Mouse (Mus musculus) liver, adult 2 months (tissue): ENCODE results near the gene Vac14. TPM values are rescaled to one million over a fixed set of nuclear protein-coding genes. Genes with fewer than 3 reads are reported as not detected.

Experiments used
- DNase-seq: peaks from one replicate; pipeline ENCODE4 v3.0.0-alpha.2; 2011; ENCODE audit warnings: low read depth, low spot score; ENCODE audit errors: extremely low read depth
- H3K27ac ChIP-seq: fragments of 200-500 bp; replicated peaks from 2 replicates; pipeline ENCODE4 v1.5.1; 2012; ENCODE audit warnings: low read depth, mild to moderate bottlenecking, control low read depth, inconsistent platforms, low read length; ENCODE audit not compliant: insufficient read depth
- H3K27me3 ChIP-seq: fragments of 200-500 bp; 2 replicates; pipeline ENCODE4 v1.6.1; 2012; ENCODE audit warnings: mild to moderate bottlenecking, moderate library complexity, low read length, inconsistent platforms; ENCODE audit not compliant: control insufficient read depth, insufficient read depth
- H3K36me3 ChIP-seq: fragments of 200-500 bp; 2 replicates; pipeline ENCODE4 v1.6.1; 2012; ENCODE audit warnings: low read length, inconsistent platforms; ENCODE audit not compliant: control insufficient read depth, insufficient read depth
- H3K4me1 ChIP-seq: fragments of 200-500 bp; 2 replicates; pipeline ENCODE4 v1.6.1; 2011; ENCODE audit warnings: low read length; ENCODE audit not compliant: control insufficient read depth, insufficient read depth
- H3K4me3 ChIP-seq: fragments of 200-500 bp; 2 replicates; pipeline ENCODE4 v1.5.1; 2011; ENCODE audit warnings: low read depth, mild to moderate bottlenecking, control low read depth, low read length, moderate library complexity; ENCODE audit not compliant: insufficient read depth
- H3K79me2 ChIP-seq: fragments of 200-500 bp; 2 replicates; pipeline ENCODE4 v1.6.1; 2012; ENCODE audit warnings: inconsistent platforms, mild to moderate bottlenecking, low read length, moderate library complexity; ENCODE audit not compliant: control insufficient read depth, insufficient read depth
- H3K9ac ChIP-seq: fragments of 200-500 bp; 2 replicates; pipeline ENCODE4 v1.6.1; 2012; ENCODE audit warnings: low read depth, mild to moderate bottlenecking, control low read depth, inconsistent platforms, low read length
- CTCF ChIP-seq: fragments of 200-500 bp; IDR thresholded peaks from 2 replicates; pipeline ENCODE4 v1.5.1; 2011; ENCODE audit warnings: low read depth, low read length, control low read depth
- POLR2A ChIP-seq: fragments of 200-500 bp; IDR thresholded peaks from 2 replicates; pipeline ENCODE4 v1.6.1; 2011; ENCODE audit warnings: low read length, control low read depth; ENCODE audit not compliant: insufficient read depth; ENCODE audit errors: extremely low read depth
- WGBS: fragments of 180-500 bp; shearing (Covaris S2); methylation state at CpG from one replicate; pipeline ENCODE4 v1.1.7; 2018; 5-methylcytosine and 5-hydroxymethylcytosine counted together
- polyA plus RNA-seq: library from polyadenylated mRNA; depleted of rRNA; stranded (reverse); fragments of >200 nt; gene quantifications from 2 replicates; pipeline ENCODE4 v1.2.3, GENCODE M21; 2012; rRNA removed
- total RNA-seq: library from RNA; depleted of rRNA; stranded (reverse); fragments of >200 nt; gene quantifications from 2 replicates; pipeline ENCODE4 v1.2.3, GENCODE M21; 2014; rRNA removed

Gene Vac14
- total and polyA plus RNA-seq, 2 experiments, result 6.7 to 25.0 TPM

DNA sequence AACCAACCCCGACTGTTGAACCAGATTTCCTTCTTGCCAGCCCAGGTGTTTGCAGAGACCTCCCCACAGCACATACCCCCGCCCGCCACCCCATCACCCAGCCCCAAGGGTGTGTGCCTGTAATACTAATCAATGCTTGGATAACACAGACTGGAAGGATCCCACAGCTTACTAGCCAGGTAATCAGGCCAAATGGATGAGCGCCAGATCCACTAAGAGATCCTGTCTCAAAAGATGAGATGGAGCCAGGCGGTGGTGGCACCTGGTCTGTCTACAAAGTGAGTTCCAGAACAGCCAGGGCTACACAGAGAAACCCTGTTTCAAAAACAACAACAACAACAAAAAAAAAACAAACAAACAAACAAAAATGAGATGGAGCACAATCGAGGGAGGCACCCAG is 148.9 kb downstream of the Vac14 start:
- H3K36me3 ChIP-seq, result no peaks in the 10 kb centered on the region
- H3K79me2 ChIP-seq, result no peaks in the 10 kb centered on the region
- TF ChIP-seq POLR2A (no peak), CTCF (no peak)
- H3K9ac ChIP-seq, result no peak overlapping the region
- 53% methylated on average over 6 of the region's 6 CpGs for WGBS
- no peaks in the 10 kb centered on the region for H3K4me1 ChIP-seq
- no peak overlapping the region for H3K4me3 ChIP-seq
- peak; percentile 33 for DNase-seq
- H3K27ac ChIP-seq, result no peak overlapping the region
- H3K27me3 ChIP-seq, result no peaks in the 10 kb centered on the region

Other genes starting within 250 kb of the Vac14 start
- 0.55 and 0.94 TPM in 2 replicates for gene Mtss1l, start 102.9 kb downstream of the Vac14 start, total RNA-seq
- 2.5 and 3.7 TPM in 2 replicates for gene Mtss1l, start 102.9 kb downstream of the Vac14 start, polyA plus RNA-seq
- gene Il34, start 187.3 kb downstream of the Vac14 start, total RNA-seq, result 2.4 and 4.8 TPM in 2 replicates
- gene Il34, start 187.3 kb downstream of the Vac14 start, polyA plus RNA-seq, result 5.6 and 7.3 TPM in 2 replicates
- gene Cog4, start 228.0 kb downstream of the Vac14 start, total RNA-seq, result 73.9 and 75.4 TPM in 2 replicates
- gene Cog4, start 228.0 kb downstream of the Vac14 start, polyA plus RNA-seq, result 27.8 and 29.4 TPM in 2 replicates
- 20.6 and 23.8 TPM in 2 replicates for gene Sf3b3, start 228.2 kb downstream of the Vac14 start, total RNA-seq
- gene Sf3b3, start 228.2 kb downstream of the Vac14 start, polyA plus RNA-seq, result 10.8 and 12.1 TPM in 2 replicates